Mouse (Mus musculus) heart, embryonic 16.5 days (tissue): ENCODE results near the gene Prkg1. TPM values are rescaled to one million over a fixed set of nuclear protein-coding genes. Genes with fewer than 3 reads are reported as not detected.

ENCODE experiments used
- ATAC-seq: fragments of 200-750 bp; cut with Nextera tagmentation; replicated peaks from 2 replicates; pipeline ENCODE4 v1.8.0; 2017; ENCODE audit warnings: moderate number of reproducible peaks; ENCODE audit not compliant: insufficient read depth, low FRiP score; ENCODE audit errors: extremely low read depth
- H3K27ac ChIP-seq: fragments of 300-500 bp; sonication (generic); 2 replicates; pipeline ENCODE4 v1.5.1; 2014; ENCODE audit warnings: mild to moderate bottlenecking, low read length, control low read depth, moderate library complexity
- H3K27me3 ChIP-seq: fragments of 300-500 bp; sonication (generic); 2 replicates; pipeline ENCODE4 v1.6.1; 2014; ENCODE audit warnings: low read length, mixed read lengths; ENCODE audit not compliant: control insufficient read depth, insufficient read depth
- H3K36me3 ChIP-seq: fragments of 300-500 bp; sonication (generic); 2 replicates; pipeline ENCODE4 v1.6.1; 2014; ENCODE audit not compliant: control insufficient read depth, insufficient read depth
- H3K4me1 ChIP-seq: fragments of 300-500 bp; sonication (generic); 2 replicates; pipeline ENCODE4 v1.6.1; 2014; ENCODE audit warnings: low read length, mixed read lengths; ENCODE audit not compliant: control insufficient read depth, insufficient read depth
- H3K4me2 ChIP-seq: fragments of 300-500 bp; sonication (generic); 2 replicates; pipeline ENCODE4 v1.6.1; 2014; ENCODE audit warnings: low read depth, mild to moderate bottlenecking, control low read depth, low read length
- H3K4me3 ChIP-seq: fragments of 300-500 bp; sonication (generic); 2 replicates; pipeline ENCODE4 v1.5.1; 2014; ENCODE audit warnings: mild to moderate bottlenecking, control low read depth, low read length
- H3K9ac ChIP-seq: fragments of 300-500 bp; sonication (generic); 2 replicates; pipeline ENCODE4 v1.6.1; 2014; ENCODE audit warnings: low read length, control low read depth
- H3K9me3 ChIP-seq: fragments of 300-500 bp; sonication (generic); replicated peaks from 2 replicates; pipeline ENCODE4 v1.6.1; 2016; ENCODE audit warnings: low read length; ENCODE audit not compliant: control insufficient read depth
- WGBS: fragments of 180-500 bp; shearing (Covaris S2); extraction: QIAGEN DNeasy Blood & Tissue Kit; methylation state at CpG from one replicate; pipeline ENCODE4 v1.1.7; 2014; 5-methylcytosine and 5-hydroxymethylcytosine counted together
- polyA plus RNA-seq: library from polyadenylated mRNA; unstranded; fragments of >200 nt; fragmentation: Nextera tagmentation; extraction: Ambion mirVana; gene quantifications from 2 replicates; pipeline ENCODE4 v1.2.1, GENCODE M21; 2015

The Prkg1 gene
- polyA plus RNA-seq, 1 experiment from 2014 or later: 6.5 TPM

DNA sequence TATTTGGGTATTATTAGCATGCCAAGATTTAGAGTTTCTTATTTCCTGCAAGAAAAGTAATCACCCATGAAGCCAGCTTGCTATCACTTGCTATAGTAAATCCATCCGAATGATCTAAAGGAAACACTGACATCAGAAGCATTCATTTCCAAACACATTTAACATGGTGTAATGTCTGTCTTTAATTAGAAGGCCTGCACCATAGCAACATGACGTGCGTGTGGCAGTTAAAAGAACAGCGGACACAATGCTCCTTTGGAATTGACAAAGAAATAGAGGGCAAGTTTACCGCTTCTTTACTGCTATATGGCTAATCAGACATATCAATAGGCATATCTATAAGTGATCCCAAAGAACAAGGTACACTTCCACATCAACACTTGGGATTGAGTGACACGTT is 733.2 kb downstream of the Prkg1 start:
- 87% methylated on average over 6 of the region's 6 CpGs for WGBS
- ATAC-seq: no peak

GRCm38 (mm10) chr19:31026797-31027196 is 738.0 kb downstream of the Prkg1 start:
- Histone ChIP-seq H3K36me3 (no peaks in the 10 kb centered on the region), H3K27me3 (no peaks in the 10 kb centered on the region), H3K27ac (no peak overlapping the region), H3K4me1 (no peaks in the 10 kb centered on the region), H3K9me3 (no peaks in the 10 kb centered on the region), H3K4me2 (no peak overlapping the region), H3K4me3 (no peak overlapping the region), H3K9ac (no peak overlapping the region)
- 72% methylated on average over 5 of the region's 5 CpGs for WGBS
- ATAC-seq: no peak

More for the DNA sequence above, 733.2 kb downstream of the Prkg1 start:
- H3K4me3 ChIP-seq: no peak overlapping the region
- H3K9me3 ChIP-seq: no peaks in the 10 kb centered on the region
- H3K9ac ChIP-seq: no peak overlapping the region
- no peaks in the 10 kb centered on the region for H3K27me3 ChIP-seq
- no peak overlapping the region for H3K27ac ChIP-seq
- H3K4me1 ChIP-seq: no peaks in the 10 kb centered on the region
- no peaks in the 10 kb centered on the region for H3K36me3 ChIP-seq
- H3K4me2 ChIP-seq: no peak overlapping the region

DNA sequence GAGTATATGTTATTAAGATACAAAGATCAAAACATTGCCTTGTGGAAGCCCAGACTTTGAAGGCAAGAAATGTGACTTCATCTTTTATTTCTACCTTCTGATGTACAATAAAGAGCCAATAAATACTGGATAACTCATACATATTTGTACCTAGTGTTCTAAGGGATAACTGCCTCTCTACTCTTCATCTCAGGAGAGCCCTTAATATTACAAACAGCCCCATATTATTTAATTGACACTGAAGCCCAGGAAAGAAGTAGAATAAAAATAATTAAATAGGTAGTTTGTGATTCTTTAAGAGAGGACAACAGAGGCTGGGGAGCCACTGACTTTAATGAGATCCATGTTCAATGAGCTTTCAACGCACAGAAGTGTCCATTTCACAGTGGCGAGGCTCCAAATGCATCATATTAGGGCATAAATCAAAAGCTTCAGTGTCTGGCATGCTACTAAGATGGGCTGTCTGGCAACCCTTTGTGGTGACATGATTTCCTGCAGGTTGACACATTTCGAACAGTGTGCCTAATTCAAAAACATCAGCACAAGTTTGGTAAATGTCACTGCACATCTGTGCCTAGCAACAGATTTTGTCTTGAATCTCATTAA is 753.2 kb downstream of the Prkg1 start:
- Histone ChIP-seq H3K27me3 (no peaks in the 10 kb centered on the region), H3K9ac (no peak overlapping the region), H3K4me1 (no peaks in the 10 kb centered on the region), H3K36me3 (no peaks in the 10 kb centered on the region), H3K4me3 (no peak overlapping the region), H3K27ac (no peak overlapping the region), H3K4me2 (no peak overlapping the region), H3K9me3 (no peaks in the 10 kb centered on the region)
- WGBS: 84% methylated on average over 3 of the region's 3 CpGs
- no peak for ATAC-seq

DNA sequence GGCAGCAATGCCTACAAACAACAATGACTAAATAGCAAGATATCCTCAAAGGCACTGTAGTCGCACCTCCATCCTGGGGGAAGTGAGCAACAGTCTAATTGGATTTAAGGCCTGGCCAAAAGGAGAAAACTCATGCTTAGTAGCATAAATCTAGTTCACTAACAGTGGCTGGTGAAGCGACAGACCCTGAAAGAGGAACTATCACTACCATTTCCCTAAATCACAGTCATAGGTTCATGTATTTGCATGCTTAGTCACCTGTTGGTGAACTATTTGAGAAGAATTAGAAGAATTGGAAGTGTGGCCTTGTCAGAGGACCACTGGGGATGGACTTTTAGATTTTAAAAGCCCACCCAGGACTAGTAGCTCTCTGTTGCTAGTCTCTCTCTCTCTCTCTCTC is 766.3 kb downstream of the Prkg1 start:
- no peak for ATAC-seq
- H3K9ac ChIP-seq: no peak overlapping the region
- no peak overlapping the region for H3K4me3 ChIP-seq
- H3K9me3 ChIP-seq: no peaks in the 10 kb centered on the region
- H3K27me3 ChIP-seq: no peaks in the 10 kb centered on the region
- H3K4me1 ChIP-seq: no peaks in the 10 kb centered on the region
- 82% methylated on average over 2 of the region's 2 CpGs for WGBS
- H3K36me3 ChIP-seq: no peaks in the 10 kb centered on the region
- no peak overlapping the region for H3K4me2 ChIP-seq
- H3K27ac ChIP-seq: no peak overlapping the region

DNA sequence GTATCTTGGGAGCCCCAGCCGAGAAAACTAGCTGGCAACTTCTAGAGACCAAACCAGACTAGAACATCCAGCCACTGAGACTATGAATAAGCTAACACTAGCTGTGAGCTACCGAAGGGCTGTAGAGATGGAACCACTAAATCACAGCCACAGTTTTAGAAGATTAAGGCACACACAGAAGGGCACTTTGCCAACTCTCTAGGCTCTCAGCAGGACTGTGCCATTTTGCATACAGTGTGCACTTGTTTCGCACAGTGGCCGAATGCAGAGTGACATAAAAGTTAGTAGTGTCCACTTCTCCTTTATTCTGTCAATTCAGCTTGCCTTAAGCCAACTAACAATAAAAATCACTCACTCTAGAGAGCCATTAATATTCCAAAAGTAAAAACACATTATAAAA is 774.4 kb downstream of the Prkg1 start:
- H3K27ac ChIP-seq: no peak overlapping the region
- no peaks in the 10 kb centered on the region for H3K27me3 ChIP-seq
- 71% methylated on average over 4 of the region's 4 CpGs for WGBS
- no peak overlapping the region for H3K4me2 ChIP-seq
- no peaks in the 10 kb centered on the region for H3K4me1 ChIP-seq
- H3K36me3 ChIP-seq: no peaks in the 10 kb centered on the region
- ATAC-seq: no peak
- H3K9ac ChIP-seq: no peak overlapping the region
- no peak overlapping the region for H3K4me3 ChIP-seq
- no peaks in the 10 kb centered on the region for H3K9me3 ChIP-seq

DNA sequence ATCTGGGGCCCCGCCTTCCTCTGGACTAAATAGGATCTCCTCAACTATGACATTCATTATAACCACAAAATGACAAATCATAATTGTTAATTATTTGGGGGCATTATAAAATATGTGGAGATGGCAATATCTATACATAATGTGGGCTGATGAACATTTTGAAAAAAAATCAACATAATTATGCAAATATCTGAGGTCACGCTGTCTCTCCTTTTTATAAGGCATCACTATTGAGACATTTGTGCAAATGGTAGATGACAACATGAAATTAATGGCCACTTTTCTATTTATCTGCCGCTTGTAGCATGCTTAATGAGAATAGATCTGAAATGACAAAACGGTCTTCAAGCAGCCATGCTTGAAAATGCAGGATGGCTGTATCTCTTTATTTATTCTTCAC is 782.4 kb downstream of the Prkg1 start:
- no peak for ATAC-seq
- Histone ChIP-seq H3K9me3 (no peaks in the 10 kb centered on the region), H3K36me3 (no peaks in the 10 kb centered on the region), H3K9ac (no peak overlapping the region), H3K4me3 (no peak overlapping the region), H3K27me3 (no peaks in the 10 kb centered on the region), H3K4me2 (no peak overlapping the region), H3K4me1 (no peaks in the 10 kb centered on the region), H3K27ac (no peak overlapping the region)
- 90% methylated on average over 4 of the region's 4 CpGs for WGBS

DNA sequence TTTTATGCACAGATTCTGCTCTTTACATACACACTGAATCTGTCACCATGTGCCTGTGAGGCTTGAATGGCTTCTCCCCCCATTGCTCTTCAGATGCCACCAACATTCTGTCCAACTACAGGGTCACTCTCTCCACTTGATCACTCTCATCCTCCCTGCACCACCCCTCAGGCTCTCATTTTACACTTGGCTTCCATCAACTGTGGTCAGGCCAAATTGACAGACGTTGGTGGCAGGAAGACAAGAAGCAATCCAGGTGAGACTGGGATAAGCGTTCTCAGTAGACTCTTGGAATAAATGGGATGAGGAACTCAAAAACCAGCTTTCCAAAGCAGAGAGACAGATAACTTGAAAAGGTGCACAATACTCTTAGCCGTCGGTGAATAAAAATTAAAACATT is 786.7 kb downstream of the Prkg1 start:
- no peak for ATAC-seq
- Histone ChIP-seq H3K27ac (no peak overlapping the region), H3K27me3 (no peaks in the 10 kb centered on the region), H3K9me3 (no peaks in the 10 kb centered on the region), H3K4me3 (no peak overlapping the region), H3K9ac (no peak overlapping the region), H3K4me1 (no peaks in the 10 kb centered on the region), H3K4me2 (no peak overlapping the region), H3K36me3 (no peaks in the 10 kb centered on the region)
- WGBS: 77% methylated on average over 4 of the region's 4 CpGs

DNA sequence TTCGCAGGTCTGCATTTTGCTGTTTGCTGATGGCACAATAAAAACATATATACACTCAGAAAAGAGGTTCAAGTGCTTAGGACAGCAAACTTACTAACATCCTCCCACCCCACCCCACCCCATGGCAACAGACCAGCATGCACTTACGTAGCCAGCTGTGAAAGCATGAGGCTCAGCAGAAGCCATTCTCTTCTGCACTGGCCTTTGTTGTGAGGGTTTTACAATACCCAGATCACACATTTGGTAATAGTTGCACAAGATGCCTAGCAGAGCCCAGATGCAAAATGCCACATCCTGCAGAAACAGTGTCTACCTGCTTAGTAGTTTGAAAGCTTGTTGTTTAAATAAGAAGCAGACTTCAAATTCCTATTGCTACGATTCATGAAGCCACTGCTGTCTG is 814.2 kb downstream of the Prkg1 start:
- no peak overlapping the region for H3K27ac ChIP-seq

GRCm38 (mm10) chr19:30948202-30948601 is 816.6 kb downstream of the Prkg1 start:
- Histone ChIP-seq H3K9me3 (no peaks in the 10 kb centered on the region), H3K9ac (no peak overlapping the region), H3K27ac (no peak overlapping the region), H3K4me2 (no peak overlapping the region), H3K4me1 (no peaks in the 10 kb centered on the region), H3K36me3 (no peaks in the 10 kb centered on the region), H3K27me3 (no peaks in the 10 kb centered on the region), H3K4me3 (no peak overlapping the region)
- no peak for ATAC-seq
- 53% methylated on average over 1 of the region's 1 CpGs for WGBS

More for the DNA sequence above, 814.2 kb downstream of the Prkg1 start:
- Histone ChIP-seq H3K4me2 (no peak overlapping the region), H3K4me1 (no peaks in the 10 kb centered on the region), H3K4me3 (no peak overlapping the region), H3K36me3 (no peaks in the 10 kb centered on the region), H3K9ac (no peak overlapping the region), H3K9me3 (no peaks in the 10 kb centered on the region), H3K27me3 (no peaks in the 10 kb centered on the region)
- 74% methylated on average over 3 of the region's 3 CpGs for WGBS
- no peak for ATAC-seq
